Mouse (Mus musculus) thymus, adult 2 months (tissue): ENCODE results near the gene Xpo1.

Source experiments
- CTCF ChIP-seq: fragments of 200-500 bp; IDR thresholded peaks from 2 replicates; pipeline ENCODE4 v1.5.1; 2012; ENCODE audit warnings: mild to moderate bottlenecking, control low read depth, low read length, moderate library complexity, borderline replicate concordance; ENCODE audit not compliant: control insufficient read depth, poor library complexity, insufficient read depth; ENCODE audit errors: extremely low read depth
- POLR2A ChIP-seq: fragments of 200-500 bp; IDR thresholded peaks from 2 replicates; pipeline ENCODE4 v1.6.1; 2012; ENCODE audit warnings: mild to moderate bottlenecking, low read length, control low read depth, moderate library complexity; ENCODE audit not compliant: control insufficient read depth, poor library complexity, insufficient read depth; ENCODE audit errors: extremely low read depth

DNA sequence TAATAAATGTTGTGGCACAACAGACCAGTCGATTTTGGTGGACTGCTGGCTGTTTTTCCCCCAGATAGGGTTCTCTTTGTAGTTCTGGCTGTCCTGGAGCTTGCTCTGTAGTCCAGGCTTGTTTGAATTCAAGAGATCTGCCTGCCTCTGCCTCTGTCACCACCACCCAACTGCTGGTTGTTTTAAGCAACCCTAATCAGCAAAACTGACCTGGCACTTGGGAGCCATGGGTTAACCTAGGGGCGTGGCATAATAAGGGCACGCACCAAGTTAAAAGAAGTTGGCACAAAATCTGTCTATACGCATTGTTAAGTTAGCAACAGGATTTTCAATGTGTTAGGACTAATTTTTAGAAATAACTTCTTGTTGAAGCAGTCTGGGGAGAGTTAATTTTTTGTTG, 1.3 kb upstream of the Xpo1 start:
- TF ChIP-seq CTCF, result no peak
- TF ChIP-seq POLR2A, result no peak
